Mouse (Mus musculus) lung, embryonic 16.5 days (tissue): ENCODE data around the gene Dmkn. TPM values are rescaled to one million over a fixed set of nuclear protein-coding genes. Genes with fewer than 3 reads are reported as not detected.
"Not testable (repeated sequence)": the region's sequence is repeated elsewhere in the genome, so short reads cannot be mapped to it uniquely, and the experiment has no call there.

Experiments
- ATAC-seq: fragments of 200-750 bp; cut with Nextera tagmentation; 2 replicates; pipeline ENCODE4 v1.8.0; 2017; ENCODE audit warnings: low read depth, mild to moderate bottlenecking, moderate library complexity
- H3K27ac ChIP-seq: fragments of 300-500 bp; sonication (generic); 2 replicates; pipeline ENCODE4 v1.5.1; 2014; ENCODE audit warnings: mild to moderate bottlenecking, control low read depth, low read length
- H3K27me3 ChIP-seq: fragments of 300-500 bp; sonication (generic); 2 replicates; pipeline ENCODE4 v1.6.1; 2014; ENCODE audit warnings: low read depth, low read length, mixed read lengths; ENCODE audit not compliant: control insufficient read depth, insufficient read depth
- H3K36me3 ChIP-seq: fragments of 300-500 bp; sonication (generic); 2 replicates; pipeline ENCODE4 v1.6.1; 2014; ENCODE audit warnings: low read length; ENCODE audit not compliant: control insufficient read depth, insufficient read depth
- H3K4me1 ChIP-seq: fragments of 300-500 bp; sonication (generic); replicated peaks from 2 replicates; pipeline ENCODE4 v1.6.1; 2014; ENCODE audit warnings: low read length, mixed read lengths; ENCODE audit not compliant: control insufficient read depth, insufficient read depth
- H3K4me2 ChIP-seq: fragments of 300-500 bp; sonication (generic); 2 replicates; pipeline ENCODE4 v1.6.1; 2014; ENCODE audit warnings: low read depth, low read length, control low read depth
- H3K4me3 ChIP-seq: fragments of 300-500 bp; sonication (generic); 2 replicates; pipeline ENCODE4 v1.5.1; 2014; ENCODE audit warnings: mild to moderate bottlenecking, low read length, control low read depth
- H3K9ac ChIP-seq: fragments of 300-500 bp; sonication (generic); 2 replicates; pipeline ENCODE4 v1.6.1; 2014; ENCODE audit warnings: low read length, control low read depth
- H3K9me3 ChIP-seq: fragments of 300-500 bp; sonication (generic); 2 replicates; pipeline ENCODE4 v1.6.1; 2016; ENCODE audit warnings: low read length; ENCODE audit not compliant: control insufficient read depth
- WGBS: fragments of 180-500 bp; shearing (Covaris S2); extraction: QIAGEN DNeasy Blood & Tissue Kit; methylation state at CpG from one replicate; pipeline ENCODE4 v1.1.7; 2014; 5-methylcytosine and 5-hydroxymethylcytosine counted together
- polyA plus RNA-seq: library from polyadenylated mRNA; unstranded; fragments of >200 nt; fragmentation: Nextera tagmentation; extraction: Ambion mirVana; gene quantifications from 2 replicates; pipeline ENCODE4 v1.2.1, GENCODE M21; 2015

Gene Dmkn
- polyA plus RNA-seq, 1 experiment from 2014 or later, result 12.6 TPM

GRCm38 (mm10) chr7:30820854-30821445 is 57.4 kb downstream of the Dmkn start:
- WGBS, result 50% methylated on average over 7 of the region's 7 CpGs
- Histone ChIP-seq H3K27ac (no peak overlapping the region), H3K9me3 (no peaks in the 10 kb centered on the region), H3K36me3 (no peaks in the 10 kb centered on the region), H3K4me2 (no peak overlapping the region), H3K9ac (no peak overlapping the region), H3K4me3 (no peak overlapping the region), H3K4me1 (0 out of 2 replicates have a peak, but pooled peaks cover 2% of the 10 kb centered on the region), H3K27me3 (no peaks in the 10 kb centered on the region)
- ATAC-seq, result no peak

GRCm38 (mm10) chr7:30821532-30821931 is 58.0 kb downstream of the Dmkn start:
- H3K4me3 ChIP-seq, result no peak overlapping the region
- no peaks in the 10 kb centered on the region for H3K36me3 ChIP-seq
- ATAC-seq, result no peak
- WGBS, result 55% methylated on average over 5 of the region's 5 CpGs
- no peaks in the 10 kb centered on the region for H3K9me3 ChIP-seq
- H3K4me2 ChIP-seq, result no peak overlapping the region
- H3K4me1 ChIP-seq, result 0 out of 2 replicates have a peak, but pooled peaks cover 2% of the 10 kb centered on the region
- no peaks in the 10 kb centered on the region for H3K27me3 ChIP-seq
- no peak overlapping the region for H3K9ac ChIP-seq
- H3K27ac ChIP-seq, result no peak overlapping the region

- H3K27ac ChIP-seq, result no peak within 1 kb of the TSS
- H3K4me2 ChIP-seq, result no peak within 1 kb of the TSS
- no peaks in the 10 kb centered on the region for H3K36me3 ChIP-seq
- no peak within 1 kb of the TSS for H3K9ac ChIP-seq
- H3K4me1 ChIP-seq, result 0 out of 2 replicates have a peak, but pooled peaks cover 2% of the 10 kb centered on the region
- ATAC-seq, result no peak
- H3K9me3 ChIP-seq, result no peaks in the 10 kb centered on the region
- no peaks in the 10 kb centered on the region for H3K27me3 ChIP-seq
- H3K4me3 ChIP-seq, result no peak within 1 kb of the TSS
- 83% methylated on average over 18 of the region's 18 CpGs for WGBS
Observed at GRCm38 (mm10) chr7:30823675-30824074, 60.1 kb downstream of the Dmkn start, which contains the start of gene Ffar2. TSS of gene Ffar2 (minus strand) at chr7:30823775.

GRCm38 (mm10) chr7:30824306-30824705 is 60.8 kb downstream of the Dmkn start:
- no peak overlapping the region for H3K27ac ChIP-seq
- no peak for ATAC-seq
- H3K9ac ChIP-seq, result no peak overlapping the region
- H3K36me3 ChIP-seq, result no peaks in the 10 kb centered on the region
- 85% methylated on average over 3 of the region's 3 CpGs for WGBS
- H3K4me2 ChIP-seq, result no peak overlapping the region
- no peaks in the 10 kb centered on the region for H3K9me3 ChIP-seq
- H3K27me3 ChIP-seq, result no peaks in the 10 kb centered on the region
- H3K4me3 ChIP-seq, result no peak overlapping the region
- 0 out of 2 replicates have a peak, but pooled peaks cover 2% of the 10 kb centered on the region for H3K4me1 ChIP-seq

- ATAC-seq, result no peak
- no peaks in the 10 kb centered on the region for H3K27me3 ChIP-seq
- no peak overlapping the region for H3K9ac ChIP-seq
- no peaks in the 10 kb centered on the region for H3K36me3 ChIP-seq
- WGBS, result 88% methylated on average over 10 of the region's 10 CpGs
- H3K9me3 ChIP-seq, result no peaks in the 10 kb centered on the region
- H3K4me1 ChIP-seq, result no peaks in the 10 kb centered on the region
- no peak overlapping the region for H3K4me2 ChIP-seq
- H3K4me3 ChIP-seq, result no peak overlapping the region
- no peak overlapping the region for H3K27ac ChIP-seq
Observed at GRCm38 (mm10) chr7:30826660-30827059, 63.1 kb downstream of the Dmkn start.

GRCm38 (mm10) chr7:30828871-30829270 is 65.3 kb downstream of the Dmkn start:
- H3K4me2 ChIP-seq, H3K9ac ChIP-seq, H3K27ac ChIP-seq, H3K9me3 ChIP-seq, H3K4me3 ChIP-seq, ATAC-seq, H3K4me1 ChIP-seq, H3K27me3 ChIP-seq, H3K36me3 ChIP-seq: not testable (repeated sequence)

- no peak overlapping the region for H3K4me2 ChIP-seq
- no peak overlapping the region for H3K4me3 ChIP-seq
- 57% methylated on average over 3 of the region's 3 CpGs for WGBS
Observed at GRCm38 (mm10) chr7:30829428-30829827, 65.9 kb downstream of the Dmkn start.

More at GRCm38 (mm10) chr7:30829428-30829827, 65.9 kb downstream of the Dmkn start:
- Histone ChIP-seq H3K4me1 (no peaks in the 10 kb centered on the region), H3K9me3 (no peaks in the 10 kb centered on the region), H3K27me3 (no peaks in the 10 kb centered on the region), H3K9ac (no peak overlapping the region), H3K27ac (no peak overlapping the region), H3K36me3 (no peaks in the 10 kb centered on the region)
- ATAC-seq, result no peak

Other genes with a start within 250 kb of the Dmkn start
- gene Arhgap33, start 228.7 kb upstream of the Dmkn start, polyA plus RNA-seq, result 7.6 and 7.8 TPM in 2 replicates
- 32.0 and 34.0 TPM in 2 replicates for gene Hspb6, start 211.6 kb upstream of the Dmkn start, polyA plus RNA-seq
- gene Proser3, start 211.5 kb upstream of the Dmkn start, polyA plus RNA-seq, result 12.9 and 14.9 TPM in 2 replicates
- gene Lin37, start 203.9 kb upstream of the Dmkn start, polyA plus RNA-seq, result 38.1 and 46.1 TPM in 2 replicates
- 95.5 and 96.3 TPM in 2 replicates for gene U2af1l4, start 200.5 kb upstream of the Dmkn start, polyA plus RNA-seq
- gene Gm49396, start 200.4 kb upstream of the Dmkn start, polyA plus RNA-seq, result 14.3 and 18.2 TPM in 2 replicates
- 144 and 146 TPM in 2 replicates for gene Psenen, start 200.1 kb upstream of the Dmkn start, polyA plus RNA-seq
- 4.2 and 6.4 TPM in 2 replicates for gene Igflr1, start 198.3 kb upstream of the Dmkn start, polyA plus RNA-seq
- gene Kmt2b, start 175.0 kb upstream of the Dmkn start, polyA plus RNA-seq, result 8.7 and 10.0 TPM in 2 replicates
- 4.5 and 4.6 TPM in 2 replicates for gene Zbtb32, start 164.8 kb upstream of the Dmkn start, polyA plus RNA-seq
- gene Upk1a, start 150.9 kb upstream of the Dmkn start, polyA plus RNA-seq, result 1.8 and 1.9 TPM in 2 replicates
- gene Cox6b1, start 137.6 kb upstream of the Dmkn start, polyA plus RNA-seq, result 902 and 945 TPM in 2 replicates
- not detected in 2 replicates for gene Etv2, start 127.9 kb upstream of the Dmkn start, polyA plus RNA-seq
- 106 and 110 TPM in 2 replicates for gene Rbm42, start 113.4 kb upstream of the Dmkn start, polyA plus RNA-seq
- 49.6 and 58.2 TPM in 2 replicates for gene Haus5, start 98.8 kb upstream of the Dmkn start, polyA plus RNA-seq
- not detected in 2 replicates for gene Pmis2, start 92.2 kb upstream of the Dmkn start, polyA plus RNA-seq
- gene 2200002J24Rik, start 64.8 kb upstream of the Dmkn start, polyA plus RNA-seq, result 0.75 and 1.4 TPM in 2 replicates
- 0.10 and 0.26 TPM in 2 replicates for gene Atp4a, start 51.5 kb upstream of the Dmkn start, polyA plus RNA-seq
- 148 and 160 TPM in 2 replicates for gene Tmem147, start 34.2 kb upstream of the Dmkn start, polyA plus RNA-seq
- 0.45 and 0.58 TPM in 2 replicates for gene Gapdhs, start 20.1 kb upstream of the Dmkn start, polyA plus RNA-seq
- 1.5 and 2.6 TPM in 2 replicates for gene Sbsn, start 12.3 kb upstream of the Dmkn start, polyA plus RNA-seq
- gene Krtdap, start 24.1 kb downstream of the Dmkn start, polyA plus RNA-seq, result 3.7 and 18.1 TPM in 2 replicates
- 0.35 and 0.67 TPM in 2 replicates for gene Ffar2, start 60.0 kb downstream of the Dmkn start, polyA plus RNA-seq
- not detected in 2 replicates for gene Ffar3, start 92.4 kb downstream of the Dmkn start, polyA plus RNA-seq
- not detected in 2 replicates for gene Ffar1, start 97.8 kb downstream of the Dmkn start, polyA plus RNA-seq
- 0.15 and 0.16 TPM in 2 replicates for gene Cd22, start 116.6 kb downstream of the Dmkn start, polyA plus RNA-seq
- 0.23 and 0.28 TPM in 2 replicates for gene Mag, start 151.1 kb downstream of the Dmkn start, polyA plus RNA-seq
- not detected in 2 replicates for gene Hamp2, start 160.9 kb downstream of the Dmkn start, polyA plus RNA-seq
- gene Hamp, start 180.3 kb downstream of the Dmkn start, polyA plus RNA-seq, result not detected in 2 replicates
- gene Usf2, start 193.0 kb downstream of the Dmkn start, polyA plus RNA-seq, result 20.5 and 22.3 TPM in 2 replicates
- gene Lsr, start 209.7 kb downstream of the Dmkn start, polyA plus RNA-seq, result 85.0 and 88.3 TPM in 2 replicates
- 6.5 and 7.5 TPM in 2 replicates for gene Fam187b, start 210.0 kb downstream of the Dmkn start, polyA plus RNA-seq